Mouse (Mus musculus): ENCODE data around the gene Akt1s1. TPM values are rescaled to one million over a fixed set of nuclear protein-coding genes. Genes with fewer than 3 reads are reported as not detected.
A peak's percentile ranks its signal among the peaks of the same experiment; 100 is the strongest.

Akt1s1 gene
- polyA plus RNA-seq, 1 experiment from 2014 or later: 89.9 TPM

GRCm38 (mm10) chr7:44883036-44883435 is 34.2 kb downstream of the Akt1s1 start:
- 94% methylated on average over 3 of the region's 3 CpGs for WGBS
- peaks cover 76% of the 10 kb centered on the region for H3K36me3 ChIP-seq
- no peak overlapping the region for H3K27ac ChIP-seq (replicated peaks)
- H3K9me3 ChIP-seq (replicated peaks): no peaks in the 10 kb centered on the region
- H3K4me3 ChIP-seq (replicated peaks): no peak overlapping the region
- H3K9ac ChIP-seq (replicated peaks): no peak overlapping the region
- H3K4me1 ChIP-seq: peaks cover 1% of the 10 kb centered on the region
- no peaks in the 10 kb centered on the region for H3K27me3 ChIP-seq (replicated peaks)
- no peak for ATAC-seq (ENCODE audit: low FRiP score)
- no peak overlapping the region for H3K4me2 ChIP-seq

GRCm38 (mm10) chr7:44884637-44885036 is 35.8 kb downstream of the Akt1s1 start:
- Histone ChIP-seq H3K27ac (replicated peaks) (no peak overlapping the region), H3K9ac (replicated peaks) (no peak overlapping the region), H3K36me3 (peaks cover 70% of the 10 kb centered on the region), H3K4me3 (replicated peaks) (no peak overlapping the region), H3K27me3 (replicated peaks) (no peaks in the 10 kb centered on the region), H3K4me2 (no peak overlapping the region), H3K4me1 (peaks cover 16% of the 10 kb centered on the region), H3K9me3 (replicated peaks) (no peaks in the 10 kb centered on the region)
- no peak for ATAC-seq (ENCODE audit: low FRiP score)
- WGBS: 98% methylated on average over 5 of the region's 5 CpGs

GRCm38 (mm10) chr7:44886964-44887363 is 38.2 kb downstream of the Akt1s1 start:
- no peaks in the 10 kb centered on the region for H3K27me3 ChIP-seq (replicated peaks)
- no peak overlapping the region for H3K4me2 ChIP-seq
- peaks cover 37% of the 10 kb centered on the region for H3K4me1 ChIP-seq
- 90% methylated on average over 7 of the region's 7 CpGs for WGBS
- H3K4me3 ChIP-seq (replicated peaks): no peak overlapping the region
- H3K36me3 ChIP-seq: peaks cover 49% of the 10 kb centered on the region
- H3K27ac ChIP-seq (replicated peaks): no peak overlapping the region
- H3K9ac ChIP-seq (replicated peaks): no peak overlapping the region
- H3K9me3 ChIP-seq (replicated peaks): no peaks in the 10 kb centered on the region
- no peak for ATAC-seq (ENCODE audit: low FRiP score)

- Histone ChIP-seq H3K27me3 (replicated peaks) (no peaks in the 10 kb centered on the region), H3K36me3 (peaks cover 36% of the 10 kb centered on the region), H3K9me3 (replicated peaks) (no peaks in the 10 kb centered on the region), H3K4me1 (peaks cover 43% of the 10 kb centered on the region), H3K9ac (replicated peaks) (no peak overlapping the region; the same call in 1 of the 2 replicates), H3K4me3 (replicated peaks) (no peak overlapping the region), H3K4me2 (peak overlapping the region; percentile 9; the same call in 1 of the 2 replicates), H3K27ac (replicated peaks) (0 out of 2 replicates have a peak overlapping the region, but pooled peaks have one; percentile 18)
- WGBS: 78% methylated on average over 13 of the region's 13 CpGs
- ATAC-seq (ENCODE audit: low FRiP score): no peak
Observed at GRCm38 (mm10) chr7:44888256-44889105, 39.7 kb downstream of the Akt1s1 start.

GRCm38 (mm10) chr7:44890180-44890579 is 41.4 kb downstream of the Akt1s1 start:
- 92% methylated on average over 6 of the region's 7 CpGs for WGBS
- H3K9me3 ChIP-seq (replicated peaks): no peaks in the 10 kb centered on the region
- H3K4me3 ChIP-seq (replicated peaks): 0 out of 2 replicates have a peak overlapping the region, but pooled peaks have one; percentile 71
- H3K4me2 ChIP-seq: peak overlapping the region; percentile 90
- H3K4me1 ChIP-seq: peaks cover 55% of the 10 kb centered on the region
- H3K27me3 ChIP-seq (replicated peaks): no peaks in the 10 kb centered on the region
- H3K27ac ChIP-seq (replicated peaks): no peak overlapping the region
- no peak for ATAC-seq (ENCODE audit: low FRiP score)
- H3K36me3 ChIP-seq: peaks cover 22% of the 10 kb centered on the region
- no peak overlapping the region; the same call in 1 of the 2 replicates for H3K9ac ChIP-seq (replicated peaks)

- Histone ChIP-seq H3K9ac (replicated peaks) (peak overlapping the region; percentile 81), H3K4me2 (peak overlapping the region; percentile 90), H3K27me3 (replicated peaks) (no peaks in the 10 kb centered on the region), H3K4me3 (replicated peaks) (peak overlapping the region; percentile 71), H3K4me1 (peaks cover 58% of the 10 kb centered on the region), H3K36me3 (peaks cover 17% of the 10 kb centered on the region), H3K9me3 (replicated peaks) (no peaks in the 10 kb centered on the region), H3K27ac (replicated peaks) (no peak overlapping the region)
- 58% methylated on average over 4 of the region's 4 CpGs for WGBS
- ATAC-seq (ENCODE audit: low FRiP score): no peak
Observed at GRCm38 (mm10) chr7:44890737-44891136, 41.9 kb downstream of the Akt1s1 start.

- H3K4me1 ChIP-seq: peaks cover 61% of the 10 kb centered on the region
Observed at GRCm38 (mm10) chr7:44891611-44892010, 42.8 kb downstream of the Akt1s1 start.

GRCm38 (mm10) chr7:44892276-44892921 is 43.6 kb downstream of the Akt1s1 start, which contains the start of gene Med25:
TSS of gene Med25 (minus strand) at chr7:44892712.
- Histone ChIP-seq H3K27me3 (replicated peaks) (no peaks in the 10 kb centered on the region), H3K9ac (replicated peaks) (peak within 1 kb of the TSS; percentile 81), H3K36me3 (peaks cover 12% of the 10 kb centered on the region; the same call in 1 of the 2 replicates), H3K4me1 (peaks cover 69% of the 10 kb centered on the region), H3K4me3 (replicated peaks) (peak within 1 kb of the TSS; percentile 71), H3K9me3 (replicated peaks) (no peaks in the 10 kb centered on the region), H3K27ac (replicated peaks) (peak within 1 kb of the TSS; percentile 99), H3K4me2 (peak within 1 kb of the TSS; percentile 90)
- under 1% methylated on average over 56 of the region's 56 CpGs for WGBS
- peak; percentile 78 for ATAC-seq (ENCODE audit: low FRiP score)

More at GRCm38 (mm10) chr7:44891611-44892010, 42.8 kb downstream of the Akt1s1 start:
- no peak for ATAC-seq (ENCODE audit: low FRiP score)
- Histone ChIP-seq H3K27ac (replicated peaks) (peak overlapping the region; percentile 99; the same call in 1 of the 2 replicates), H3K27me3 (replicated peaks) (no peaks in the 10 kb centered on the region), H3K4me2 (peak overlapping the region; percentile 90), H3K4me3 (replicated peaks) (peak overlapping the region; percentile 71), H3K9me3 (replicated peaks) (no peaks in the 10 kb centered on the region), H3K9ac (replicated peaks) (peak overlapping the region; percentile 81), H3K36me3 (peaks cover 12% of the 10 kb centered on the region; the same call in 1 of the 2 replicates)
- WGBS: 9% methylated on average over 6 of the region's 6 CpGs

- ATAC-seq (ENCODE audit: low FRiP score): no peak
- no peaks in the 10 kb centered on the region for H3K27me3 ChIP-seq (replicated peaks)
- peaks cover 72% of the 10 kb centered on the region for H3K4me1 ChIP-seq
- peak overlapping the region; percentile 90 for H3K4me2 ChIP-seq
- H3K9ac ChIP-seq (replicated peaks): peak overlapping the region; percentile 17; the same call in 1 of the 2 replicates
- H3K9me3 ChIP-seq (replicated peaks): no peaks in the 10 kb centered on the region
- peak overlapping the region; percentile 22 for H3K4me3 ChIP-seq (replicated peaks)
- H3K27ac ChIP-seq (replicated peaks): peak overlapping the region; percentile 90
- 6% methylated on average over 8 of the region's 8 CpGs for WGBS
- peaks cover 12% of the 10 kb centered on the region; the same call in 1 of the 2 replicates for H3K36me3 ChIP-seq
Observed at GRCm38 (mm10) chr7:44893197-44893596, 44.4 kb downstream of the Akt1s1 start.

GRCm38 (mm10) chr7:44894175-44894574 is 45.4 kb downstream of the Akt1s1 start:
- no peak for ATAC-seq (ENCODE audit: low FRiP score)
- Histone ChIP-seq H3K4me3 (replicated peaks) (no peak overlapping the region), H3K27ac (replicated peaks) (peak overlapping the region; percentile 90), H3K4me1 (peaks cover 63% of the 10 kb centered on the region), H3K4me2 (no peak overlapping the region), H3K27me3 (replicated peaks) (no peaks in the 10 kb centered on the region), H3K9ac (replicated peaks) (no peak overlapping the region), H3K9me3 (replicated peaks) (no peaks in the 10 kb centered on the region), H3K36me3 (0 out of 2 replicates have a peak, but pooled peaks cover 3% of the 10 kb centered on the region)
- 85% methylated on average over 3 of the region's 3 CpGs for WGBS

GRCm38 (mm10) chr7:44895206-44895592 is 46.4 kb downstream of the Akt1s1 start:
- ATAC-seq (ENCODE audit: low FRiP score): no peak
- WGBS: 15% methylated on average over 7 of the region's 7 CpGs
- H3K4me1 ChIP-seq: peaks cover 54% of the 10 kb centered on the region
- H3K4me2 ChIP-seq: peak overlapping the region; percentile 74
- H3K9ac ChIP-seq (replicated peaks): 0 out of 2 replicates have a peak overlapping the region, but pooled peaks have one; percentile 21
- no peaks in the 10 kb centered on the region for H3K27me3 ChIP-seq (replicated peaks)
- H3K36me3 ChIP-seq: peaks cover 11% of the 10 kb centered on the region
- H3K9me3 ChIP-seq (replicated peaks): no peaks in the 10 kb centered on the region
- peak overlapping the region; percentile 64 for H3K4me3 ChIP-seq (replicated peaks)
- peak overlapping the region; percentile 90 for H3K27ac ChIP-seq (replicated peaks)
